Mouse (Mus musculus): ENCODE results near the gene Ccdc24. TPM values are rescaled to one million over a fixed set of nuclear protein-coding genes. Genes with fewer than 3 reads are reported as not detected.

Gene Ccdc24
- 1.4 TPM for polyA plus RNA-seq (2012; fragmentation: generic; extraction: Trizol)
- long read RNA-seq, experiment 1, partial matches to known transcripts: 0 of 1 reads
- long read RNA-seq, experiment 1, other reads (novel, unspliced or antisense): 0 of 1 reads
- long read RNA-seq, experiment 2, partial matches to known transcripts: 0 of 2 reads
- long read RNA-seq, experiment 2, other reads (novel, unspliced or antisense): 0 of 2 reads

DNA sequence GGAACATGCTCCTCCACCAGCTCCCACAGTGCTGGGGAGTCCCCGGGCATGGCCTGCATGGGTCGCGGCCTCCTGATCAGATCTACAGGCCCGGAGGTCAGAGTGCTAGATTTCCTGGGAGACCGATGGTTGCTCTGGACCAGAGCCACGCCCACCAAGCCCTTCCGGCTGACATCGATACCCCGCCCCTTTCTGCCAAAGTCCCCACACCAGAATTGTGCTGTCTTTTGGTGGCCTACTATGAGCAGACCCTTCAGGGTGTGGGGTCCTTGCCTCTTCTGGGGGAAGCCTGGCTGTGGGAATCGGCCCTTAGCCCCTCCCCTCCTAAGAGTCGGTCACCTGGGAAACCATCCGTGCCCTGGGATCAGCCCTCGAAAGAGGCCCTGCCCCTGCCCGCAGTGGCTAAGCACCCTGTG lies at the start of gene Ccdc24:
Gene Ccdc24 (minus strand): TSS at position 87 of the 416 bp plus-strand sequence.
- Histone ChIP-seq H3K4me3 (ENCODE audit: insufficient read depth, poor library complexity, severe bottlenecking) (no peak within 1 kb of the TSS), H3K36me3 (ENCODE audit: control insufficient read depth, insufficient read depth) (peaks cover 22% of the 10 kb centered on the region)
- TF ChIP-seq MAX (IDR thresholded peaks at IDR 0.05) (no peak), MYOD1 (IDR thresholded peaks at IDR 0.05; ENCODE audit: control insufficient read depth, insufficient read length, low read depth) (no peak), CTCF (IDR thresholded peaks at IDR 0.05; ENCODE audit: control insufficient read depth, insufficient read depth, insufficient read length) (no peak), USF1 (IDR thresholded peaks at IDR 0.05; ENCODE audit: low read depth) (no peak), MYOG (IDR thresholded peaks at IDR 0.05; ENCODE audit: control insufficient read depth, extremely low read depth, insufficient read length) (no peak), FOSL1 (IDR thresholded peaks at IDR 0.05; ENCODE audit: insufficient read depth, low read length, poor library complexity, severe bottlenecking) (no peak), CEBPB (IDR thresholded peaks at IDR 0.05; ENCODE audit: low read depth) (no peak)

DNA sequence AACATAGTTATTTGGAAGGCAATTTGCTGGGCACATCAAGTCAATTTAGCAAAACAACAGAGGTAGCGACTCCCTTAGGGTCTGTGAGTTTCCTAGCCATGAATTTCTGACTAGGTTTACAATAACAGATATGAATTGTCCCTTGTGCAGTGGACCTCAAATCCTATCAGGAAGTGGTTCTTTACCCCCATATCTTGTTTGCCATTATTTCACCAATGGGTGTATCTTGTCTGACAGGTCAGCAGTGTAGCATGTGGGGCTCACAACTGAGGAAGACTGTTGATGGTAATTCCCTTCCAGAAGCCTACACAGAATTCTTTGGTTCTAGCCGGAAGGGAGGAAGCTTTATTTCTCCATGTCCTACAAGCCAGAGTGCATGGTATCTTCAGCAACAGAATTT lies 49.0 kb upstream of the Ccdc24 start:
- Histone ChIP-seq H3K4me3 (ENCODE audit: insufficient read depth, poor library complexity, severe bottlenecking) (no peak overlapping the region), H3K79me2 (ENCODE audit: control insufficient read depth, insufficient read depth) (no peaks in the 10 kb centered on the region), H3ac (ENCODE audit: control insufficient read depth, insufficient read length, low read depth) (no peak overlapping the region), H3K27me3 (ENCODE audit: control insufficient read depth, insufficient read depth, insufficient read length) (no peaks in the 10 kb centered on the region), H3K79me3 (ENCODE audit: low read depth) (no peaks in the 10 kb centered on the region), H3K36me3 (ENCODE audit: control insufficient read depth, insufficient read depth) (no peaks in the 10 kb centered on the region)
- no peak for TF ChIP-seq MYOD1 (IDR thresholded peaks at IDR 0.05; ENCODE audit: control insufficient read depth, insufficient read length, low read depth)
- TF ChIP-seq USF1 (IDR thresholded peaks at IDR 0.05; ENCODE audit: low read depth): no peak

More for the DNA sequence above, at the start of gene Ccdc24:
- Histone ChIP-seq H3K79me3 (ENCODE audit: low read depth) (no peaks in the 10 kb centered on the region), H3K27me3 (ENCODE audit: control insufficient read depth, insufficient read depth, insufficient read length) (no peaks in the 10 kb centered on the region), H3ac (ENCODE audit: control insufficient read depth, insufficient read length, low read depth) (no peak within 1 kb of the TSS), H3K79me2 (ENCODE audit: control insufficient read depth, insufficient read depth) (no peaks in the 10 kb centered on the region)

- H3K36me3 ChIP-seq (ENCODE audit: control insufficient read depth, insufficient read depth): no peaks in the 10 kb centered on the region
- no peak overlapping the region for H3K4me3 ChIP-seq (ENCODE audit: insufficient read depth, poor library complexity, severe bottlenecking)
- no peaks in the 10 kb centered on the region for H3K27me3 ChIP-seq (ENCODE audit: control insufficient read depth, insufficient read depth, insufficient read length)
- TF ChIP-seq MYOG (IDR thresholded peaks at IDR 0.05; ENCODE audit: control insufficient read depth, extremely low read depth, insufficient read length) (no peak), CEBPB (IDR thresholded peaks at IDR 0.05; ENCODE audit: low read depth) (no peak), MYOD1 (IDR thresholded peaks at IDR 0.05; ENCODE audit: control insufficient read depth, insufficient read length, low read depth) (no peak), USF1 (IDR thresholded peaks at IDR 0.05; ENCODE audit: low read depth) (no peak), MAX (IDR thresholded peaks at IDR 0.05) (no peak)
- H3K79me3 ChIP-seq (ENCODE audit: low read depth): peaks cover 7% of the 10 kb centered on the region
- peaks cover 10% of the 10 kb centered on the region for H3K79me2 ChIP-seq (ENCODE audit: control insufficient read depth, insufficient read depth)
- no peak overlapping the region for H3ac ChIP-seq (ENCODE audit: control insufficient read depth, insufficient read length, low read depth)
Measured at GRCm38 (mm10) chr4:117918762-117919161, 46.4 kb upstream of the Ccdc24 start.

DNA sequence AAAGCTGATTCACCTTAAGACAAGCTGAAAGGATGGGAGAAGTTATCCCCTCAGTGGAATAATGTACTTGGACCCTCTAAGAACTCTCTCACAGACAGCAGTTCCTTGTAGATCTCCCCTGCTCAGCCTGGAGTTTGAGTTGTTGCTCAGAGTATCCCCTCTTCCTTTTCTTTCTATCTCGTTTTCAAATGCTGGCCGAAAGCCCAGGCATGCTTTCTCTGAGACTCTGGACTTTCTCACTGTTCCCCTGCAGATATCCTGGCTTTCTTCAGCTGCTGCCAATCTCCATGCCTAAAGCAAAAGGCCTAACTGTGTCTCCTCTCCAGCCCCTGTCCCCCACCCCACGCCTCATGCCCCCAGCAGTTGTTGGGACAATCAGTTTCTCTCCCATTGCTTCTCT lies 45.9 kb upstream of the Ccdc24 start:
- Histone ChIP-seq H3ac (ENCODE audit: control insufficient read depth, insufficient read length, low read depth) (no peak overlapping the region), H3K4me3 (ENCODE audit: insufficient read depth, poor library complexity, severe bottlenecking) (no peak overlapping the region), H3K79me3 (ENCODE audit: low read depth) (peaks cover 10% of the 10 kb centered on the region), H3K79me2 (ENCODE audit: control insufficient read depth, insufficient read depth) (peaks cover 15% of the 10 kb centered on the region), H3K27me3 (ENCODE audit: control insufficient read depth, insufficient read depth, insufficient read length) (no peaks in the 10 kb centered on the region), H3K36me3 (ENCODE audit: control insufficient read depth, insufficient read depth) (no peaks in the 10 kb centered on the region)
- no peak for TF ChIP-seq MYOD1 (IDR thresholded peaks at IDR 0.05; ENCODE audit: control insufficient read depth, insufficient read length, low read depth)
- no peak for TF ChIP-seq FOSL1 (IDR thresholded peaks at IDR 0.05; ENCODE audit: insufficient read depth, low read length, poor library complexity, severe bottlenecking)
- TF ChIP-seq MYOG (IDR thresholded peaks at IDR 0.05; ENCODE audit: control insufficient read depth, extremely low read depth, insufficient read length): no peak
- no peak for TF ChIP-seq USF1 (IDR thresholded peaks at IDR 0.05; ENCODE audit: low read depth)
- TF ChIP-seq MAX (IDR thresholded peaks at IDR 0.05): no peak
- no peak for TF ChIP-seq CTCF (IDR thresholded peaks at IDR 0.05; ENCODE audit: control insufficient read depth, insufficient read depth, insufficient read length)
- no peak for TF ChIP-seq CEBPB (IDR thresholded peaks at IDR 0.05; ENCODE audit: low read depth)

DNA sequence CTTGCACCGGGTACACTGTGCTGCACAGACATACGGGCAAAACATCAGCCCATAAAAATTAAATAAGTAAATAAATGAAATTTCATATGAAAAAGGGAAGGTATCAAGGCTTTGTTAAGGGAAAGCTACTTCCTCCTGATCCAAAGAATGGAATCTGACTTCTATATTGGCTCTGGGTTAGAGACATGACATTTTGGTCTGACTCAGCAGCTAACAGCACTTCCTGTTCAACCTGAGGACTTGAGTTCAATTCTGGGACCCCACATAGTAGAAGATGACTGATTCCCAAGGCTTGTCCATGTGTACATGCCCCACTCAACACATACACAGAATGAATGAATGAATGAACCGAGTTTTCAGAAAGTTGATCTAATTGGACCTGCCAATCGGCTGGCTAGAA lies 45.5 kb upstream of the Ccdc24 start:
- H3K79me2 ChIP-seq (ENCODE audit: control insufficient read depth, insufficient read depth): peaks cover 19% of the 10 kb centered on the region
- H3K79me3 ChIP-seq (ENCODE audit: low read depth): peaks cover 14% of the 10 kb centered on the region
- no peak overlapping the region for H3ac ChIP-seq (ENCODE audit: control insufficient read depth, insufficient read length, low read depth)
- H3K36me3 ChIP-seq (ENCODE audit: control insufficient read depth, insufficient read depth): no peaks in the 10 kb centered on the region
- H3K4me3 ChIP-seq (ENCODE audit: insufficient read depth, poor library complexity, severe bottlenecking): no peak overlapping the region
- H3K27me3 ChIP-seq (ENCODE audit: control insufficient read depth, insufficient read depth, insufficient read length): no peaks in the 10 kb centered on the region
- TF ChIP-seq FOSL1 (IDR thresholded peaks at IDR 0.05; ENCODE audit: insufficient read depth, low read length, poor library complexity, severe bottlenecking) (no peak), MYOD1 (IDR thresholded peaks at IDR 0.05; ENCODE audit: control insufficient read depth, insufficient read length, low read depth) (no peak), CTCF (IDR thresholded peaks at IDR 0.05; ENCODE audit: control insufficient read depth, insufficient read depth, insufficient read length) (no peak), MAX (IDR thresholded peaks at IDR 0.05) (no peak), USF1 (IDR thresholded peaks at IDR 0.05; ENCODE audit: low read depth) (no peak), MYOG (IDR thresholded peaks at IDR 0.05; ENCODE audit: control insufficient read depth, extremely low read depth, insufficient read length) (no peak), CEBPB (IDR thresholded peaks at IDR 0.05; ENCODE audit: low read depth) (no peak)

GRCm38 (mm10) chr4:117917402-117917801 lies 45.0 kb upstream of the Ccdc24 start:
- Histone ChIP-seq H3ac (ENCODE audit: control insufficient read depth, insufficient read length, low read depth) (no peak overlapping the region), H3K79me2 (ENCODE audit: control insufficient read depth, insufficient read depth) (peaks cover 23% of the 10 kb centered on the region), H3K36me3 (ENCODE audit: control insufficient read depth, insufficient read depth) (peaks cover under 1% of the 10 kb centered on the region), H3K4me3 (ENCODE audit: insufficient read depth, poor library complexity, severe bottlenecking) (no peak overlapping the region), H3K79me3 (ENCODE audit: low read depth) (peaks cover 17% of the 10 kb centered on the region), H3K27me3 (ENCODE audit: control insufficient read depth, insufficient read depth, insufficient read length) (no peaks in the 10 kb centered on the region)
- TF ChIP-seq CEBPB (IDR thresholded peaks at IDR 0.05; ENCODE audit: low read depth) (no peak), MYOG (IDR thresholded peaks at IDR 0.05; ENCODE audit: control insufficient read depth, extremely low read depth, insufficient read length) (no peak), CTCF (IDR thresholded peaks at IDR 0.05; ENCODE audit: control insufficient read depth, insufficient read depth, insufficient read length) (no peak), FOSL1 (IDR thresholded peaks at IDR 0.05; ENCODE audit: insufficient read depth, low read length, poor library complexity, severe bottlenecking) (no peak), USF1 (IDR thresholded peaks at IDR 0.05; ENCODE audit: low read depth) (no peak), MAX (IDR thresholded peaks at IDR 0.05) (no peak), MYOD1 (IDR thresholded peaks at IDR 0.05; ENCODE audit: control insufficient read depth, insufficient read length, low read depth) (no peak)

Measured in C2C12 (cell line).